Mouse (Mus musculus): Measurements from ENCODE around the gene Crb2.

DNA sequence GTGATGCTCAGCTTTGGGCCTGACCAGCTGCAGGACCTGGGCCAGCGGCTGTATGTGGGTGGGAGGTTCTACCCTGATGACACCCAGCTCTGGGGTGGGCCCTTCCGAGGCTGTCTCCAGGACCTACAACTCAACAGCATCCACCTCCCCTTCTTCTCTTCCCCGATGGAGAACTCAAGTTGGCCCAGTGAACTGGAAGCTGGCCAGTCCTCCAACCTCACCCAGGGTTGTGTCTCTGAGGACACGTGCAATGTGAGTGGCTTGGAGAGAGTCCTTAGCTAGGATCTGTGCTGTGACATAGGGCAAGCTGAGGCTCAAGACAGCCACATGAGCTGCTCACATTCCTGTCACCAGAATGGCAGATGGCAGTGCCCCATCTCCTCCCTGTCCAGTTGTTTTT is 15.3 kb downstream of the Crb2 start:
- no peak for TF ChIP-seq CTCF (IDR thresholded peaks at IDR 0.05; ENCODE audit: extremely low read depth, insufficient read depth, low read length)
- TF ChIP-seq POLR2A (IDR thresholded peaks at IDR 0.05; ENCODE audit: extremely low read depth, insufficient read depth, low read length), result no peak

Measured in cortical plate, adult 2 months (tissue).